Mouse (Mus musculus) kidney, postnatal 4 days (tissue): Measurements from ENCODE around the gene Gm45713.
"Not testable (repeated sequence)": the region's sequence is repeated elsewhere in the genome, so short reads cannot be mapped to it uniquely, and the experiment has no call there.

Source experiments
- DNase-seq, 2 experiments: peaks; one replicate each; pipeline ENCODE4 v3.0.0; 2021; ENCODE audit warnings: mixed read lengths in 2 of 2

Gm45713 gene

DNA sequence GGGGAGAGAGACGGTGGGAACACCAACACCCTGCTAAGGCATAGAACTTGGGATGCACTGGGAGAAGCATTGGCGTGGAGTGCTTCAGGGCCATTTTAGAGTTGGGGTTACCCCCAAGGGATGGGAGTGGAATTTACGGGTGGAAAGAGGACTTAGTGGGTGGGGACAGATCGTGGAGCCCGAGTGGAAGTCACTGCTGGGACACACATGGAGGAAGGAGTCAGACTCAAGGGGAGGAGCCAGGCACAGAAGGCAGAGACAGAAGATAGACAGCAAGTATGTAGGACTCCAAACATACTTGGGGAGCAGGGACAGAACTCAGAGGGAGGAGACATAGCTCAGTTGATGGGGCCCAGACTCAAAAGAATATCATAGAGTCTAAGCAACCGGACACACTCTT, 26.5 kb upstream of the Gm45713 start:
- no peak for DNase-seq

GRCm38 (mm10) chr7:45161612-45162473, 25.8 kb upstream of the Gm45713 start:
- DNase-seq = peak; percentile 93 to 94

- DNase-seq = no peak
Observed at GRCm38 (mm10) chr7:45160866-45161265, 24.8 kb upstream of the Gm45713 start.

- no peak for DNase-seq
Observed at GRCm38 (mm10) chr7:45160316-45160800, 24.3 kb upstream of the Gm45713 start.

GRCm38 (mm10) chr7:45158991-45159390, 23.0 kb upstream of the Gm45713 start:
- no peak for DNase-seq

DNA sequence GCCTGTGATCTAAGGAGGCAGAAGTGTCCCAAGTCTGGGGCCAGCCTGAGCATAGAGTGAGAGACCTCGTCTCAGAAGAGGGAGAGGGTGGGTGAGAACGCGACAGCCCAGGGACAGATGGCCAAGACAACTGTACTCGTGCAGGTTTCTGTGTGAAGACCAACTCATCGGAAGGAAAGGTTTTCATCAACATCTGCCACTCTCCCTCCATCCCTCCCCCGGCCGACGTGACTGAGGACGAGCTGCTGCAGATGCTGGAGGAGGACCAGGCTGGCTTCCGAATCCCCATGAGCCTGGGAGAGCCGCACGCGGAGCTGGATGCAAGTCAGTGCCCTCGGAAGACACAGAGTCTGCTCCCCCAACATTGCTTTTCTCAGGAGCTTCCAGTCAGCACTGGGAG, 21.4 kb upstream of the Gm45713 start:
- no peak for DNase-seq

DNA sequence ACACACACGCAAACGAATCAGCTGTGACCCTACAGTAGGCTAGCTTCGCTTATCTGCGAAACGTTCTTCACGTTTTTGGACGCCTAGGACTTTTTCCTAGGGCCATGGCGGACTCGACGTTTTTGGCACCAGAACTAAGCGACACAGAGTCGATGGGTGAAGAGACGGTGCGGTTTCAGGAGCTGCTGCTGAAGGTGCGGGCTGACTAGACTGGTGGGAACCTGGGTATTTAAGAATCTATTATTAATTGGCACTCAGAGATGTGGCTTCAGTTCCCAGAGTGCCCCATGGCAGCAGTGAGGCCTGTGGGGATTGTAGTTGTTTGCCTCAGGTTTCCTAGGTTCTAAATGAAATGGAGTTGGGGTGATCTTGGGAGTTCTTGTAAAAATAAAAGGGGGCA, 20.2 kb upstream of the Gm45713 start:
- DNase-seq = no peak

- peak in 1 of 2 experiments; percentile 32 for DNase-seq
Observed at GRCm38 (mm10) chr7:45155590-45155989, 19.6 kb upstream of the Gm45713 start.

DNA sequence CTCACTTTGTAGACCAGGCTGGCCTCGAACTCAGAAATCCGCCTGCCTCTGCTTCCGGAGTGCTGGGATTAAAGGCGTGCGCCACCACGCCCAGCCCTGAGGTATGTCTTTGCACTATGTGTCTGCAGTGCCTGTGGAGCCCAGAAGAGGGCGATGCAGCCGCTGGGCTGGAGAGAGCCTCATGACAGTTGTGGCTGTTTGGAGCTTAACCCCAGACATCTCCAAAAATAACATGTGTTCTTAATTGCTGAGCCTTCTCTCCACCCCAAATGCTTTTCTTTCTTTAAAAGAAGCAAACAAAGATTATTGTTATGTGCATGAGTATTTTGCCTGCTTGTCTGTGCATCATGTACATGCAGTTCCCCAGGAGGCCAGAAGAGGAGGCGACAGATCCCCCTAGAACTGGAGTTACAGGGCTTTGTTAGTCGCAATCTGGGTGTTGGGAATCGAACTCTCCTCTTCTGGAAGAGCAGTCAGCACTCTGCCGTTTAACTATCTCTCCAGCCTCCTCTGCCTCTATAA, 19.0 kb upstream of the Gm45713 start:
- peak; percentile 79 to 85 for DNase-seq

DNA sequence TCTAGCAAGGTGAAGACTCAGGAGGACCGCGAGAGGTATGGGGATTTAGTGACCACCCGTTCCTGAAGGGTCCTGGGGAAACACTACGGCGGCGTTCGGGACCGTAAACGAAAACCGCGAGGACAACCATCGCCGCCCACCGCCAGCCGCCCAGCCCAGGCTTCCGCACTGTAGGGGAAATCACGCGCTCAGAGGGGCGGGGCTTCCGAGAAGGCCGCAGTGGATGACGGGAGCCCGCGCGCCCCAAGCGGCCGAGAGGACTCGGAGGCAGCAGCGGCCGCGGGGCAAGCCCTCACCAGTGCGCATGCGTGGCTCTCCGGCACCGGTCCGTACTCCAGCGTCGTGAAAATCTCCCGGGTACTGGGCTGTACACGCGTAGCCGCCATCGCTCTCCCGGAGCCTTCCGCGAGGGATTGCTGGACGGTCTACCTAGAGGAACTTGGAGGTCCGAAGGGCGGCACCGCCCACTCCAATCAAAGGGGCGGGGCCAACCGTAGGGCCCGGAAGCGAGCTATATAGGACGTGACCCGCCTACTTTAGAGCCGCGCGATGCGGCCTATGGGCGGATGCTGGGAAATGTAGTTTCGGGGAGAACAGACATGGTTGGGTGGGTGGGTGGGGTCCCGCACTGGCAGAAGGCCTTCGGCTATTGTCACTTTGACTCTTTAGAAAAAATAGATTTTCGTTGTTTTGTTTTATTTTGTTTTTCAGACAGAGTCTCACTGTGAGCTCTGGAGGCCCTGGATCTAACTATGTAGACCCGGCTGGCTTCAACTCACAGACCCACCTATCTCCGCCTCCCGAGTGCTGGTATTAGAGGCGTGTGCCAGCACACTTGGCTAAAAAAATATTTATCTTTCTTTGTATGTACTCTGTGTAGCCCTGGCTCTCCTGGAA, 18.3 kb upstream of the Gm45713 start, which contains the start of the genes Pih1d1 and Aldh16a1:
Gene Pih1d1, plus strand, starts transcription at position 208 of the 897 bp plus-strand sequence.
Gene Aldh16a1, minus strand, starts transcription at position 489 of the 897 bp plus-strand sequence.
- DNase-seq = peak; percentile 98 to 99

DNA sequence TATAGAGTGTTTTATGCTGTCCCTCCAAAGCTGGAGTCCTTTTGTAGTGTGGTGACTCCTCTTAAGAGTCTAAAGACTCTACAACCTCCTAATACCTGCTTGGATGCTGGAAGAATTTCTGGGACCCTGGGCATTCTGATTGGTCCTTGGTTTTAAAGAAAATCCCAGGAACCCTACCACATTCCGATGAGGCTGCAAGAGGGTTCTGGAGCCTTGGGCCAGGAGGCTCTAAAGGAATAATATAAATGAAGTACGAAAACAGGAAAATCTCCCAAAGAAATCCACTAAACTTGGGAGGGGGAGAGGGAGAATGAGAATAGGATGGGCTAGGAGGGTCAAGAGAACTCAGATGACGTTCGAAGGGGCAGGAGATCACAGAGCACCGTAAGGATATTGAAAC, 17.6 kb upstream of the Gm45713 start:
- DNase-seq = no peak

DNA sequence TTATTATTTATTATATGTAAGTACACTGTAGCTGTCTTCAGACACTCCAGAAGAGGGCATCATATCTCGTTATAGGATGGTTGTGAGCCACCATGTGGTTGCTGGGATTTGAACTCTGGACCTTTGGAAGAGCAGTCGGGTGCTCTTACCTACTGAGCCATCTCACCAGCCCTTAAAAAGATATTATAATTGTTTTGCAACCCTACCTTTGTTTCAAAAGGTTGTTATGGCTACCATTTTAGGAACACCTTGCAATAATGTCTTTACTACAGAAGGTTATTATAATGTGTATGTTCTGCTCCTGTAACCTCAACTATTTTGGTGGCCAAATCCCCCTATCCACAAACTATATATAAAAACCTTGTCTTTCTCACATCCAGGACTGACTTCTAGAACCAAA, 17.0 kb upstream of the Gm45713 start:
- not testable (repeated sequence) for DNase-seq

- peak; percentile 76 to 84 for DNase-seq
Observed at GRCm38 (mm10) chr7:45151303-45151702, 15.3 kb upstream of the Gm45713 start.

DNA sequence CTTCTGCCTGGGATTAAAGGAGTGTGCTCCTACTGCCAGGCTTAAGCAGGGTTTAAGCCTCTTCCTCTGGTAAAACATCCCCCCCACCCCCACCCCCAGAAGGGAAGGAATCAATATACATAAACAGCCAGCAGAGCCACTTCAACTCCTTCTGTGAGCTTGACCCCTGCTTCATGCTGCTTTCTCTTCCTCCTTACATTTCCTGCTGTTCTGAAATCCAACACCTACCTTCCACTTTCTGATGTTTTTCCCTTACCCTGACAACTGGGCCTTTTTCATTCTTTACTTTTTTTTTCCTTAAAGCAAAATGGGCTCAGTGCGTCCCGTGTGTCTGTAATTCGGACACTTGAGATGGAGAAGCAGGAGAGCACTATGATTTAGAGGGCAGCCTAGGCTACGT, 14.3 kb upstream of the Gm45713 start:
- DNase-seq = no peak

GRCm38 (mm10) chr7:45149545-45149944, 13.5 kb upstream of the Gm45713 start:
- DNase-seq = peak; percentile 71 to 77

- DNase-seq = no peak
Observed at GRCm38 (mm10) chr7:45148534-45149098, 12.6 kb upstream of the Gm45713 start.

- peak in 1 of 2 experiments; percentile 53 for DNase-seq
Observed at GRCm38 (mm10) chr7:45147899-45148298, 11.9 kb upstream of the Gm45713 start.

- DNase-seq = no peak
Observed at GRCm38 (mm10) chr7:45147267-45147666, 11.2 kb upstream of the Gm45713 start.

DNA sequence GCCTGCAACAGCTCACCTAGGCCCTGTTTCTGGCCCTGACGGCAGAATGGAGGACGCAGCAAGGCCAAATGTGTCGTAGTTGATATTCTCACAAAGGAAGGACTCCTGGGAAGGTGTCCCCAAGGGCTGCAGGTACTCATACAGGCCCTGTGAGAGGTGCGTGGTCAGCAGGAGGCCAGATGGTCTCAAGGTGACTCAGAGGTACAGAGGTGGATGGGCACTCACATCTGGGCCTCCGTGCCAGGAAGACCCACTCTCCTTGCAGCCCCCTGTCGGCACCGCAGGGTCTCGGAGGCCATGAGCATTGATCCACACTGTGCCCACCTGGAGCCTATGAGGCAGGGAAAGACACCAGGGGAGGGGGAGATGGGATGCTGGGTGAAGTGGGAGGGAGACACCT, 9.4 kb upstream of the Gm45713 start:
- no peak for DNase-seq

GRCm38 (mm10) chr7:45144368-45145174, 8.5 kb upstream of the Gm45713 start:
- DNase-seq = peak in 1 of 2 experiments; percentile 32

DNA sequence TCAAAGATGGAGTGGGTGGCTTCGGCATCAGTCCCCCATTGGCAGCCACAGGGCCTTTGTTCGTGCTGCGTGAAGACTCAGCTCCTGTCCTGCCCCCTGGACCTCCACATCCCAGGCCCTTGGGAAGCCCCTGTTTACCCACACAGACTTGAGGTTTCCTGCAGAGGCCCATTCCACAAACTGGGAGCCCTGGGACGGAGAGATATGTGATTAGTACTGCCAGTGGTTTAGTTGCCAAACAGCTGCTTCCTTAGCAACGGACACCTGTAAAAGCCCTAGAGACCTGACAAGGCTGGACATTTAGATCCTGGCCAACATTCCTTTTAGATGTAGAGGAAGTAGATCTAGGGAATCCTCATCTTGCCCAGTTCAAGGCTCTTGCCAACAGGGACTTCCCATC, 5.9 kb upstream of the Gm45713 start:
- no peak for DNase-seq

DNA sequence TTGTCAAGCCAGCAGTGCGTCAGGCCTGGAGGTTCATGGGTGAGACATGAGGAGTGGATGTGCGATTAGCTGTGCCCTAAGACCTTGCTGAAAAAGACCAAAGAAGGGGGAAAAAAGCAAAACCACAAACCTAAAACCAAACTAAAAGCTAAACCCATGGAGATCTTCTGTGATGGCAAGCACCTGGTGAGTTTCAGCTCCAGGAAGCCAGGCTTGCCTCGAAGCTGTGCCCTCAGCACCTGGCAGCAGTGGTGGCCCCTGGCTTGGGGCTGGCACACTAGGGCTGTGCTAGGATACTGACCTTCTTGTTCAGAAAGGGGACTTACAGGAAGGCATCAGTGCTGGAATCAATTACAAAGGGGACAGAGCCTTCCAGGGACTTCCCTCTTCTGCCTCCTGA, 5.3 kb upstream of the Gm45713 start:
- DNase-seq = no peak
